Mouse (Mus musculus) MEL (cell line): ENCODE measurements around the gene Dbil5.

Experiments
- CTCF ChIP-seq, 3 experiments: IDR thresholded peaks in 2 of 3; conservative IDR thresholded peaks in 1 of 3; 2 replicates each; pipeline ENCODE4 v1.5.1; 2011 to 2012; ENCODE audit warnings: low read length in 3 of 3, low read depth in 2 of 3, mild to moderate bottlenecking in 2 of 3, improper control_type of control experiment in 1 of 3, inconsistent platforms in 1 of 3, mixed read lengths in 1 of 3, moderate library complexity in 1 of 3; ENCODE audit not compliant: control insufficient read depth in 1 of 3, insufficient read depth in 1 of 3, poor library complexity in 1 of 3, severe bottlenecking in 1 of 3
- EP300 ChIP-seq, 2 experiments: IDR thresholded peaks; 2 replicates each; pipeline ENCODE4 v1.6.1; 2011; ENCODE audit warnings: improper control_type of control experiment in 2 of 2, low read length in 2 of 2, low read depth in 1 of 2, mild to moderate bottlenecking in 1 of 2
- HCFC1 ChIP-seq: IDR thresholded peaks from 2 replicates; pipeline ENCODE4 v1.6.1; 2012; ENCODE audit warnings: low read depth, mild to moderate bottlenecking, inconsistent platforms, low read length, improper control_type of control experiment, moderate library complexity
- MAX ChIP-seq: IDR thresholded peaks from 2 replicates; pipeline ENCODE4 v1.6.1; 2011; ENCODE audit warnings: low read length, improper control_type of control experiment
- MAZ ChIP-seq: IDR thresholded peaks from 2 replicates; pipeline ENCODE4 v1.6.1; 2012; ENCODE audit warnings: low read depth, mild to moderate bottlenecking, inconsistent platforms, low read length, improper control_type of control experiment
- NRF1 ChIP-seq: IDR thresholded peaks from 2 replicates; pipeline ENCODE4 v1.6.1; 2014; ENCODE audit warnings: low read depth, mild to moderate bottlenecking, inconsistent platforms, low read length, improper control_type of control experiment, moderate library complexity; ENCODE audit not compliant: poor library complexity, insufficient read depth, severe bottlenecking
- POLR2A ChIP-seq, 2 experiments: IDR thresholded peaks; 2 replicates each; pipeline ENCODE4 v1.6.1; 2011 to 2012; ENCODE audit warnings: low read length in 2 of 2, mild to moderate bottlenecking in 2 of 2, control low read depth in 1 of 2, improper control_type of control experiment in 1 of 2, low read depth in 1 of 2, moderate library complexity in 1 of 2; ENCODE audit not compliant: control insufficient read depth in 1 of 2, insufficient read depth in 1 of 2, poor library complexity in 1 of 2
- POLR2AphosphoS2 ChIP-seq: IDR thresholded peaks from 2 replicates; pipeline ENCODE4 v1.6.1; 2011; ENCODE audit warnings: low read length, improper control_type of control experiment
- SIN3A ChIP-seq: IDR thresholded peaks from 2 replicates; pipeline ENCODE4 v1.6.1; 2012; ENCODE audit warnings: low read length, improper control_type of control experiment, inconsistent platforms
- USF1 ChIP-seq: IDR thresholded peaks from 2 replicates; pipeline ENCODE4 v1.6.1; 2014; ENCODE audit warnings: low read depth, mild to moderate bottlenecking, inconsistent platforms, low read length, improper control_type of control experiment, moderate library complexity

GRCm38 (mm10) chr11:76246439-76246838 lies 29.0 kb downstream of the Dbil5 start:
- TF ChIP-seq HCFC1: no peak
- TF ChIP-seq NRF1: no peak
- no peak for TF ChIP-seq POLR2A (IDR thresholded peaks at IDR 0.05; ENCODE audit: control insufficient read depth in 1 of 2, insufficient read depth in 1 of 2, low read depth in 1 of 2, low read length in 2 of 2, poor library complexity in 1 of 2)
- no peak for TF ChIP-seq MAX
- no peak for TF ChIP-seq MAZ
- no peak for TF ChIP-seq CTCF (IDR thresholded peaks at IDR 0.05 in 2 of 3, conservative IDR thresholded peaks at IDR 0.05 in 1 of 3; ENCODE audit: control insufficient read depth in 1 of 3, insufficient read depth in 1 of 3, low read depth in 2 of 3, low read length in 3 of 3, poor library complexity in 1 of 3, severe bottlenecking in 1 of 3)
- TF ChIP-seq SIN3A: no peak
- no peak for TF ChIP-seq POLR2AphosphoS2
- TF ChIP-seq EP300 (IDR thresholded peaks at IDR 0.05; ENCODE audit: low read depth in 1 of 2, low read length in 2 of 2): no peak
- TF ChIP-seq USF1: no peak
